Mouse (Mus musculus): ENCODE data around the gene Gm9918. TPM values are rescaled to one million over a fixed set of nuclear protein-coding genes. Genes with fewer than 3 reads are reported as not detected.

Gene Gm9918
- total RNA-seq, 1 experiment from 2014 or later = not detected

- ATAC-seq (ENCODE audit: extremely low read depth, insufficient number of reproducible peaks, low FRiP score, poor library complexity, severe bottlenecking) = no peak
Observed at GRCm38 (mm10) chr15:102244306-102245191, 25.8 kb upstream of the Gm9918 start.

- ATAC-seq (ENCODE audit: extremely low read depth, insufficient number of reproducible peaks, low FRiP score, poor library complexity, severe bottlenecking) = no peak
Observed at GRCm38 (mm10) chr15:102245461-102245881, 24.9 kb upstream of the Gm9918 start.

GRCm38 (mm10) chr15:102245891-102246741, 24.2 kb upstream of the Gm9918 start:
- ATAC-seq (ENCODE audit: extremely low read depth, insufficient number of reproducible peaks, low FRiP score, poor library complexity, severe bottlenecking) = peak; percentile 47

- ATAC-seq (ENCODE audit: extremely low read depth, insufficient number of reproducible peaks, low FRiP score, poor library complexity, severe bottlenecking) = peak; percentile 21; the same call in 1 of the 2 replicates
Observed at GRCm38 (mm10) chr15:102246866-102247251, 23.5 kb upstream of the Gm9918 start.

- ATAC-seq (ENCODE audit: extremely low read depth, insufficient number of reproducible peaks, low FRiP score, poor library complexity, severe bottlenecking) = no peak
Observed at GRCm38 (mm10) chr15:102247252-102248130, 22.9 kb upstream of the Gm9918 start.

- ATAC-seq (ENCODE audit: extremely low read depth, insufficient number of reproducible peaks, low FRiP score, poor library complexity, severe bottlenecking) = no peak
Observed at GRCm38 (mm10) chr15:102248131-102248811, 22.1 kb upstream of the Gm9918 start.

GRCm38 (mm10) chr15:102248812-102249191, 21.6 kb upstream of the Gm9918 start:
- no peak for ATAC-seq (ENCODE audit: extremely low read depth, insufficient number of reproducible peaks, low FRiP score, poor library complexity, severe bottlenecking)

- no peak for ATAC-seq (ENCODE audit: extremely low read depth, insufficient number of reproducible peaks, low FRiP score, poor library complexity, severe bottlenecking)
Observed at GRCm38 (mm10) chr15:102249251-102249691, 21.1 kb upstream of the Gm9918 start.

- no peak for ATAC-seq (ENCODE audit: extremely low read depth, insufficient number of reproducible peaks, low FRiP score, poor library complexity, severe bottlenecking)
Observed at GRCm38 (mm10) chr15:102249967-102250366, 20.4 kb upstream of the Gm9918 start.

- no peak for ATAC-seq (ENCODE audit: extremely low read depth, insufficient number of reproducible peaks, low FRiP score, poor library complexity, severe bottlenecking)
Observed at GRCm38 (mm10) chr15:102250521-102250920, 19.8 kb upstream of the Gm9918 start.

GRCm38 (mm10) chr15:102255547-102256255, 14.7 kb upstream of the Gm9918 start:
- no peak for ATAC-seq (ENCODE audit: extremely low read depth, insufficient number of reproducible peaks, low FRiP score, poor library complexity, severe bottlenecking)

GRCm38 (mm10) chr15:102256431-102257201, 13.7 kb upstream of the Gm9918 start:
- ATAC-seq (ENCODE audit: extremely low read depth, insufficient number of reproducible peaks, low FRiP score, poor library complexity, severe bottlenecking) = no peak

GRCm38 (mm10) chr15:102257202-102258075, 12.9 kb upstream of the Gm9918 start, which contains the start of gene Rarg:
Rarg (minus strand) TSS chr15:102257517.
- ATAC-seq (ENCODE audit: extremely low read depth, insufficient number of reproducible peaks, low FRiP score, poor library complexity, severe bottlenecking) = no peak

GRCm38 (mm10) chr15:102258076-102258470, 12.3 kb upstream of the Gm9918 start:
- ATAC-seq (ENCODE audit: extremely low read depth, insufficient number of reproducible peaks, low FRiP score, poor library complexity, severe bottlenecking) = no peak

- ATAC-seq (ENCODE audit: extremely low read depth, insufficient number of reproducible peaks, low FRiP score, poor library complexity, severe bottlenecking) = no peak
Observed at GRCm38 (mm10) chr15:102258581-102259253, 11.6 kb upstream of the Gm9918 start.

Data from neutrophil, adult 5-6 weeks (primary cell).